Mouse (Mus musculus) gonadal fat pad, adult 2 months (tissue): ENCODE results near the gene Txndc15. TPM values are rescaled to one million over a fixed set of nuclear protein-coding genes. Genes with fewer than 3 reads are reported as not detected.

ENCODE experiments used
- DNase-seq: peaks from one replicate; pipeline ENCODE4 v3.0.0-alpha.2; 2012; ENCODE audit warnings: low read depth
- polyA plus RNA-seq: library from polyadenylated mRNA; depleted of rRNA; stranded (reverse); fragments of >200 nt; gene quantifications from 2 replicates; pipeline ENCODE4 v1.2.3, GENCODE M21; 2012; rRNA removed

Gene Txndc15
- polyA plus RNA-seq, 1 experiment = 58.7 TPM

DNA sequence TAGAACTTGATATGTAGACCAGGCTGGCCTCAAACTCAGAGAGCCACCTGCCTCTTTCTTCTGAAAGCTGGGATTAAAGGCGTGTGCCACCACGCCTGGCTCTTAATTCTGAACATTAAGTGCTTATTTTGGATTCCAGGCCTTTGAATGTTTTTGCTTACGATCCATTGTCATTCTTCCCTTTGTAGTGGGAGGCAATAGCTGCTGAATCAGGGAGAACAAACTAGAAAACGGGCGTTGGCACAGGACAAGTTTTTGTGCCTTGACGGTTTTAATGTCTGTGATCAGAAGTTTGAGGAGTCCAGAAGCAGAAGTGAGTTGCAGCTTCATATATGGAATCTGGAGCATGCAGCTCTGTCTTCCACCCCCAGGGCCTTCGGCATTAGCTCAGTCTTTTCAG is 16.3 kb downstream of the Txndc15 start:
- no peak for DNase-seq

DNA sequence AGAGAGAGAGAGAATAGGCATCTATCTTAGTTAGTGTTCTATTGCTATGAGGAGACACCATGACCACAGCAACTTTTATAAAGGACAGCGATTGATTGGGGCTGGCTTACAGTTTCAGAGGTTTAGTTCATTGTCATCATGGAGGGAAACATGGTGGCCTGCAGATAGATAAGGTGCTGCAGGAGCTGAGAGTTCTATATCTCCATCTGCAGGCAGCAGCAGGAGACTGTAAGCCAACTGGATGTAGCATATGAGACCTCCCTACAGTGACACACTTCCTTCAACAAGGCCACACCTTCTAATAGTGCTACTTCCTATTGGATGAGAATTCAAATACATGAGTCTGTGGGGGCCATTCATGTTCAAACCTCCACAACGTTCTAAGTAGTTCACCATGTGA is 17.7 kb downstream of the Txndc15 start:
- no peak for DNase-seq

- DNase-seq = no peak
Observed at GRCm38 (mm10) chr13:55733628-55734502, 19.4 kb downstream of the Txndc15 start.

DNA sequence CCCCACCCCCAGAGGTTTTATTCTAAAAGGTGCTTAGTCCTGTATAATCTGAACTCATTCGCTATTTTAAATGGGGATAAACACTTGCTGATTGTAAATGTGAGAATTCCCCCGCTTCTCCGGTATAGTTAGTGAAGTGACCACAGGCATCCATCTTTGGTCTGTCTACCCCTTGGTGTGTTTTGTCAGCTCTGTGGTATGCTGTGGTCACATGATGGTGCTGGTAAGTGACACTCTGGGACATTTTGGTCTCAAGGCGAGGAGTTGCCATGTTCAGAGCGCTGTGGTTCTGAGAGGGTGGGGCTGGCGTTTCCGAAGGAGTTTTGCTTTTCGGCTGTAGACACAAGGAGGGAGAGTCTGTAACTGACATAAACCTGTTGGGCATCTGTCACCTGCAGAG is 23.4 kb downstream of the Txndc15 start:
- DNase-seq = no peak

GRCm38 (mm10) chr13:55742306-55742705 is 27.9 kb downstream of the Txndc15 start:
- no peak for DNase-seq

DNA sequence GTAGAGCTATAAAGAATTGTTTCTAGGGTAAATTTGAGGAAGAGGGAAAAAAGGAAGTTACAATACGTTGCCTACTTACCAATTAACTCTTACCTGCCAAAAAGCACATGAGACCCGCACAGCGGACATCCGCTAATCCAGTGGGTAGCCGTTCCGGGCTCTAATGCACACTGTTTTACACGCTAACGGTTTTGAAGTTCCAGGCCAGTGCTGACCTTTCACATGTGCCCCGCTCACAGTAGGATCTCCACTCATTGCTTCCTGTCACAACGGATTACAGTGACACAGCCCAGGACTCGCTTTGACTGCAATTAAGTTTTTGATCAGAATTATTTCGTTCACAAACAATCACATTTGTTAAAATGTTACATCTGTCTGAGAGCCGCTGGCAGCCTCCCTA is 39.9 kb downstream of the Txndc15 start:
- no peak for DNase-seq

DNA sequence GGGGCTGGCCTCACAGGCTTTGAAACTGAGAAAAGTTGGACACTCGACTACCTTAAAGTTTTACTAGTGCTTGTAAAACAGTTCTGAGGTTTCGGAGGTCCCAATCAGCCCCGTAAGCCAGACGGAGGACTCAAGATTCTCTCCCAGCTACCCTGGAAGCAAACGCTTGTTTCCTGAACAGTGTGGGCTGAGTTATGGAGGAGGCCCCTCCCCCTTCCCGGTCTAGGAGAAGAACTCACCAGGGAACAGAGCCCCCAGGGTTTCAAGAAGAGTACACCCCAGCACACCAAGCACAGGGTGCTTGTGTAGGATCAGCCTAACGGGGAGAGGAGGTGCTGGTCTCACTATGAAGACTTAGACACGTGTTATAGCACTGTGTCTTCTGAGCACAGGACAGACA is 42.3 kb downstream of the Txndc15 start:
- no peak for DNase-seq

DNA sequence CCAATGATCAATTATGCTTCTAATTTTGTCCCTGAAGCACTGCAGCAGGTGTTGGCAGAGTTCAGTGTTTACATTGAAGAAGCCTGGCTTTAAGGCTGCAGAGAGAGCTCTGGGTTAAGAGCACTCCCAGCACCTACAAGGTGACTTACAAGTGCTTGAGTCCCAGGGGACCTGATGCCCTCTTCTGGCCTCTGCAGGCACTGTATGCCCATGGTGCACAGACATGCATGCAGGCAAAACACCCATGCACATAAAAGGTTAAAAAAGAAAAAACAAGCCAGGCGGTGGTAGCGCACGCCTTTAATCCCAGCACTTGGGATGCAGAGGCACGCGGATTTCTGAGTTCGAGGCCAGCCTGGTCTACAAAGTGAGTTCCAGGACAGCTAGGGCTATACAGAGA is 43.2 kb downstream of the Txndc15 start:
- DNase-seq = no peak

GRCm38 (mm10) chr13:55760576-55760975 is 46.1 kb downstream of the Txndc15 start:
- DNase-seq = no peak

GRCm38 (mm10) chr13:55761486-55761885 is 47.0 kb downstream of the Txndc15 start:
- DNase-seq = no peak

- no peak for DNase-seq
Observed at GRCm38 (mm10) chr13:55774352-55774751, 59.9 kb downstream of the Txndc15 start.

DNA sequence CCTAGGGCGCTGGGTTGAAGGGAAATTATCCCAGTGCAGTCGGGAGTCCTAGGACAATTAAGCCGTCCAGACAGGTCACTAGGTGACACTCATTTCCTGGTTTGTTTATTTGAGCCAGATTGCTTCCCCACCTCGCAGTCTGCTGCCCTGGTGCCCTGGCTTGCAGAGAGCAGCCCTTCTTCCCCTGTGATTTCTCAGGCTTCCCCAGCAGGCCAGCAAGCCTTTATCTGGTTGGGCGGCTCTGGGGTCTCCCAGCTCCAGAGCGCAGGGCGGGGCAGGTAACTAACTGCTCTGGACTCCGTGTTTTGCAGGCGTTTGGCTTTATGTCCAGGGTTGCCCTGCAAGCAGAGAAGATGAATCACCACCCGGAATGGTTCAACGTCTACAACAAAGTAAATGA is 60.6 kb downstream of the Txndc15 start:
- no peak for DNase-seq

Other genes starting within 250 kb of the Txndc15 start
- gene Dbn1, start 226.5 kb upstream of the Txndc15 start, polyA plus RNA-seq = 20.5 and 24.4 TPM in 2 replicates
- 79.3 and 81.5 TPM in 2 replicates for gene Pdlim7, start 201.0 kb upstream of the Txndc15 start, polyA plus RNA-seq
- gene Dok3, start 185.4 kb upstream of the Txndc15 start, polyA plus RNA-seq = 5.5 and 6.7 TPM in 2 replicates
- gene Ddx41, start 178.0 kb upstream of the Txndc15 start, polyA plus RNA-seq = 52.7 and 53.6 TPM in 2 replicates
- gene Fam193b, start 143.5 kb upstream of the Txndc15 start, polyA plus RNA-seq = 51.3 and 57.7 TPM in 2 replicates
- gene Tmed9, start 140.9 kb upstream of the Txndc15 start, polyA plus RNA-seq = 166 and 199 TPM in 2 replicates
- gene B4galt7, start 114.8 kb upstream of the Txndc15 start, polyA plus RNA-seq = 20.3 and 25.3 TPM in 2 replicates
- 29.0 and 30.2 TPM in 2 replicates for gene Caml, start 91.6 kb upstream of the Txndc15 start, polyA plus RNA-seq
- gene Ddx46, start 79.6 kb upstream of the Txndc15 start, polyA plus RNA-seq = 13.6 and 13.9 TPM in 2 replicates
- 35.5 and 35.6 TPM in 2 replicates for gene B230219D22Rik, start 21.5 kb upstream of the Txndc15 start, polyA plus RNA-seq
- 22.1 and 30.1 TPM in 2 replicates for gene Pcbd2, start 12.7 kb downstream of the Txndc15 start, polyA plus RNA-seq
- gene Catsper3, start 69.9 kb downstream of the Txndc15 start, polyA plus RNA-seq = 0.41 and 0.66 TPM in 2 replicates
- gene Pitx1, start 121.5 kb downstream of the Txndc15 start, polyA plus RNA-seq = not detected in 2 replicates